Mouse (Mus musculus) heart, adult 18-20 months (tissue): ENCODE results near the gene Dffa. TPM values are rescaled to one million over a fixed set of nuclear protein-coding genes. Genes with fewer than 3 reads are reported as not detected.
"Not testable (repeated sequence)": the region's sequence is repeated elsewhere in the genome, so short reads cannot be mapped to it uniquely, and the experiment has no call there.

Experiments used
- DNase-seq, 2 experiments: peaks; one replicate each; pipeline ENCODE4 v3.0.0; 2021 to 2022; ENCODE audit warnings: mixed read lengths in 1 of 2
- total RNA-seq, 2 experiments: library from RNA; stranded (reverse); gene quantifications; 2 replicates each; pipeline ENCODE4 v1.2.3; 2021

Gene Dffa
- total RNA-seq, 2 experiments from 2014 or later: 37.8 to 45.1 TPM

- no peak for DNase-seq
Observed at GRCm38 (mm10) chr4:149148084-149148483, 44.1 kb downstream of the Dffa start.

GRCm38 (mm10) chr4:149149196-149149595 is 45.2 kb downstream of the Dffa start:
- DNase-seq: no peak

GRCm38 (mm10) chr4:149149611-149150010 is 45.7 kb downstream of the Dffa start:
- peak; percentile 42 to 51 for DNase-seq

- no peak for DNase-seq
Observed at GRCm38 (mm10) chr4:149150256-149150655, 46.3 kb downstream of the Dffa start.

GRCm38 (mm10) chr4:149150721-149151120 is 46.8 kb downstream of the Dffa start:
- no peak for DNase-seq

- no peak for DNase-seq
Observed at GRCm38 (mm10) chr4:149154859-149155258, 50.9 kb downstream of the Dffa start.

GRCm38 (mm10) chr4:149155711-149156110 is 51.8 kb downstream of the Dffa start:
- DNase-seq: peak; percentile 23 to 56

- no peak for DNase-seq
Observed at GRCm38 (mm10) chr4:149157415-149157973, 53.5 kb downstream of the Dffa start.

- no peak for DNase-seq
Observed at GRCm38 (mm10) chr4:149159203-149159602, 55.3 kb downstream of the Dffa start.

GRCm38 (mm10) chr4:149159891-149160290 is 55.9 kb downstream of the Dffa start:
- DNase-seq: peak in 1 of 2 experiments; percentile 31

GRCm38 (mm10) chr4:149161166-149161565 is 57.2 kb downstream of the Dffa start:
- DNase-seq: no peak

GRCm38 (mm10) chr4:149163196-149163595 is 59.2 kb downstream of the Dffa start:
- no peak for DNase-seq

- DNase-seq: no peak
Observed at GRCm38 (mm10) chr4:149164150-149164549, 60.2 kb downstream of the Dffa start.

GRCm38 (mm10) chr4:149166215-149166946 is 62.4 kb downstream of the Dffa start, which contains the start of gene Pgd:
Gene Pgd, minus strand, starts transcription at chr4:149166771.
- peak; percentile 98 for DNase-seq

GRCm38 (mm10) chr4:149166957-149167611 is 63.1 kb downstream of the Dffa start:
- DNase-seq: peak in 1 of 2 experiments; percentile 67

GRCm38 (mm10) chr4:149168016-149168415 is 64.1 kb downstream of the Dffa start:
- no peak for DNase-seq

GRCm38 (mm10) chr4:149169926-149170325 is 66.0 kb downstream of the Dffa start:
- DNase-seq: not testable (repeated sequence)

Other genes with a start within 250 kb of the Dffa start
- gene Pex14, start 4.3 kb upstream of the Dffa start, total RNA-seq: 10 to 100 TPM; 21.2 to 22.6 TPM
- not detected for gene Cort, start 22.6 kb downstream of the Dffa start, total RNA-seq
- 1 to 10 TPM; 7.2 to 8.6 TPM for gene Cenps, start 33.5 kb downstream of the Dffa start, total RNA-seq
- gene Pgd, start 62.6 kb downstream of the Dffa start, total RNA-seq: 10 to 100 TPM; 39.8 to 52.0 TPM
- gene Kif1b, start 203.5 kb downstream of the Dffa start, total RNA-seq: 100 to 1,000 TPM; 154 to 180 TPM